Mouse (Mus musculus): ENCODE data around the gene Clic6. TPM values are rescaled to one million over a fixed set of nuclear protein-coding genes. Genes with fewer than 3 reads are reported as not detected.

Clic6 gene
- polyA plus RNA-seq (2021), result 0.05 TPM

- ChIA-PET POLR2A (no interaction called here), CTCF (no interaction called here)
- no peak for ATAC-seq
- DNase-seq (ENCODE audit: low read depth, low spot score), result no peak
- in situ Hi-C loops (cut with MboI; ENCODE audit: low pct_unique_long_range_greater_than_20kb), result no loop called here
- no peak for TF ChIP-seq CTCF (IDR thresholded peaks at IDR 0.05)
- peaks cover 23% of the 10 kb centered on the region for H3K27me3 ChIP-seq
Observed at GRCm38 (mm10) chr16:92485436-92485835, at the start of gene Clic6. Clic6 (plus strand) TSS chr16:92485736.

- in situ Hi-C loops (cut with MboI; ENCODE audit: low pct_unique_long_range_greater_than_20kb), result loop anchor here (5.0 kb wide), 2 partner anchors 42 to 92 kb away; no protein-coding TSS in a partner anchor
- ChIA-PET CTCF (interaction anchor here (2.3 kb wide), 1 partner anchor 13 kb away, joined by 10 read pairs; no protein-coding TSS in a partner anchor), POLR2A (interaction anchor here (1.8 kb wide), 1 partner anchor 40 kb away, joined by 7 read pairs; no protein-coding TSS in a partner anchor)
- no peaks in the 10 kb centered on the region for H3K27me3 ChIP-seq
- DNase-seq (ENCODE audit: low read depth, low spot score) (peak; percentile 86), ATAC-seq (peak; percentile 86)
- TF ChIP-seq CTCF (IDR thresholded peaks at IDR 0.05), result no peak
Observed at GRCm38 (mm10) chr16:92439775-92440174, 45.8 kb upstream of the Clic6 start.

GRCm38 (mm10) chr16:92440229-92440628 is 45.3 kb upstream of the Clic6 start:
- CTCF ChIA-PET, result interaction anchor here (2.3 kb wide), 1 partner anchor 13 kb away, joined by 10 read pairs; no protein-coding TSS in a partner anchor
- no peak for TF ChIP-seq CTCF (IDR thresholded peaks at IDR 0.05)
- in situ Hi-C loops (cut with MboI; ENCODE audit: low pct_unique_long_range_greater_than_20kb), result loop anchor here (5.0 kb wide), 2 partner anchors 43 to 93 kb away; no protein-coding TSS in a partner anchor
- POLR2A ChIA-PET, result interaction anchor here (1.8 kb wide), 1 partner anchor 41 kb away, joined by 7 read pairs; no protein-coding TSS in a partner anchor
- ATAC-seq (no peak), DNase-seq (ENCODE audit: low read depth, low spot score) (no peak)
- H3K27me3 ChIP-seq, result no peaks in the 10 kb centered on the region

DNA sequence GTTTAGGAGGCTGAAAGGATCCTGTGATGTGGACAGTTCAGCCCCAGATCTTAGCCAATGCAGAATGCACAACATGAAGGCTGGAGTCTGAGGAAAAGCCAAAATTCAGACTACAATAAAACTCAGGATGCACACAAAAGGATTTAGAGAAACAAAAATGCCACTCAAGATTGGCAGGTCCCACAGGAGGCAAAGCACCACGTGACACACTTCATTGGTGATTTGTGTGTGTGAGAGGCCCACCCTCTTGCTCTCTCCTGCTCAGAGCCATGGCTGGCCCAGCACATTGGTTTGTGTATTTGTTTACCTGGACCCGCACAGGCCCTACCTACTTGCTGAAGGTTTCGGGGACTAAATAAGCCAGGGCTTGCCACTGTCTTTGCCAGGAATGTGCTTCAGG is 44.3 kb upstream of the Clic6 start:
- POLR2A ChIA-PET, result interaction anchor here (1.8 kb wide), 1 partner anchor 42 kb away, joined by 7 read pairs; no protein-coding TSS in a partner anchor
- no peak for ATAC-seq

GRCm38 (mm10) chr16:92442150-92442549 is 43.4 kb upstream of the Clic6 start:
- no peak for DNase-seq (ENCODE audit: low read depth, low spot score)
- no peak for TF ChIP-seq CTCF (IDR thresholded peaks at IDR 0.05)
- H3K27me3 ChIP-seq, result no peaks in the 10 kb centered on the region
- ATAC-seq, result no peak
- ChIA-PET POLR2A (no interaction called here), CTCF (interaction anchor here (0.9 to 2.2 kb wide), 2 partner anchors 40 to 44 kb away, joined by 3 to 6 read pairs; no protein-coding TSS in a partner anchor)
- in situ Hi-C loops (cut with MboI; ENCODE audit: low pct_unique_long_range_greater_than_20kb), result loop anchor here (5.0 kb wide), 2 partner anchors 45 to 95 kb away; no protein-coding TSS in a partner anchor

More for the DNA sequence above, 44.3 kb upstream of the Clic6 start:
- TF ChIP-seq CTCF (IDR thresholded peaks at IDR 0.05), result no peak
- DNase-seq (ENCODE audit: low read depth, low spot score), result no peak
- no peaks in the 10 kb centered on the region for H3K27me3 ChIP-seq
- CTCF ChIA-PET, result no interaction called here
- in situ Hi-C loops (cut with MboI; ENCODE audit: low pct_unique_long_range_greater_than_20kb), result loop anchor here (5.0 kb wide), 2 partner anchors 44 to 94 kb away; no protein-coding TSS in a partner anchor

- ChIA-PET CTCF (interaction anchor here (0.8 to 2.2 kb wide), 7 partner anchors 15 to 383 kb away, joined by 3 to 8 read pairs (median 4); no protein-coding TSS in a partner anchor), POLR2A (no interaction called here)
- in situ Hi-C loops (cut with MboI; ENCODE audit: low pct_unique_long_range_greater_than_20kb), result loop anchor here (5.0 kb wide), 2 partner anchors 46 to 96 kb away; no protein-coding TSS in a partner anchor
- DNase-seq (ENCODE audit: low read depth, low spot score) (no peak), ATAC-seq (no peak)
- no peaks in the 10 kb centered on the region for H3K27me3 ChIP-seq
- TF ChIP-seq CTCF (IDR thresholded peaks at IDR 0.05), result no peak
Observed at GRCm38 (mm10) chr16:92442946-92443345, 42.6 kb upstream of the Clic6 start.

GRCm38 (mm10) chr16:92443644-92444113 is 41.9 kb upstream of the Clic6 start:
- ATAC-seq (peak; percentile 40), DNase-seq (ENCODE audit: low read depth, low spot score) (peak; percentile 51)
- H3K27me3 ChIP-seq, result no peaks in the 10 kb centered on the region
- TF ChIP-seq CTCF (IDR thresholded peaks at IDR 0.05), result no peak
- POLR2A ChIA-PET, result no interaction called here
- in situ Hi-C loops (cut with MboI; ENCODE audit: low pct_unique_long_range_greater_than_20kb), result loop anchor here (5.0 kb wide), 2 partner anchors 46 to 96 kb away; no protein-coding TSS in a partner anchor
- CTCF ChIA-PET, result interaction anchor here (0.8 to 2.2 kb wide), 5 partner anchors 14 to 46 kb away, joined by 3 to 8 read pairs (median 5); no protein-coding TSS in a partner anchor

DNA sequence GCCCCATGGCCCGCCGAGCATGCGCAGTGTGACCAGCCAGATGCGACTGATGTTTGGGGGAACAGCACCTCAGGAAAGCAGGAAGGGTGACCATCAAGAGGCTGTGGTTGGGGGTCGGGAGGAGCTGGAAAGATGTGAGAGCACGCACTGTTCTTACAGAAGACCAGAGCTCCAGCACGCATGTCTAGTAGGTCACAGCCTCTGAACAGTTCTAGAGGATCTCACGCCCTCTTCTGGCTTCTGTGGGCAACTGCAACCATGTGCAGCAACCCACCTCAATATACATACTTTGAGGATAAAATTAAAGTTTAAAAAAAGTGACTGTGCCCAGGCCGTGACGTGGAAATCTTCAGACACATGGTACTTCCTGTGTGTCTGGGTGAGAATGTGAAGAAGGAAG is 40.2 kb upstream of the Clic6 start:
- DNase-seq (ENCODE audit: low read depth, low spot score) (no peak), ATAC-seq (no peak)
- ChIA-PET CTCF (interaction anchor here (0.9 to 3.4 kb wide), 7 partner anchors 9 to 146 kb away, joined by 3 to 13 read pairs (median 4); no protein-coding TSS in a partner anchor), POLR2A (interaction anchor here (1.0 to 1.3 kb wide), 2 partner anchors 45 to 48 kb away, joined by 3 to 4 read pairs; no protein-coding TSS in a partner anchor)
- in situ Hi-C loops (cut with MboI; ENCODE audit: low pct_unique_long_range_greater_than_20kb), result no loop called here
- H3K27me3 ChIP-seq, result no peaks in the 10 kb centered on the region
- TF ChIP-seq CTCF (IDR thresholded peaks at IDR 0.05), result no peak

DNA sequence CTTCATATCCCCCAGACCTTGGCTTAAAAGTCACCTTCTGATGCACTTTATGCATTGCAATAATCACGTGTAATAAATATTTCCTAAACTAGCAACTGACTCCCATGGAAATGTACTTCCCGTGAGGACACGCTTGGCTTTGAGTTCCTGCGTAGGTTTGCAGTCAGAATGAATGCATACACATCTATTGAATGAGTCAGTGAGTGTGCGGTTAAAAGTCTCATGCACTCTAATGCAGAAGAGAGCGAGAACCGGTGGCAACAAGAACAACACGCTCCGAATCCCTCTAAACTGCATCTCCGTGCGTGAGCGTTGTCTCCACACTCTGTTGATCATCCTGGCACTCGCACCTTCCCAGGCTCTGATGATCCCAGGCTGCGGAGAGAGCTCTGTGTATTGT is 36.5 kb upstream of the Clic6 start:
- in situ Hi-C loops (cut with MboI; ENCODE audit: low pct_unique_long_range_greater_than_20kb), result no loop called here
- POLR2A ChIA-PET, result no interaction called here
- no peak for DNase-seq (ENCODE audit: low read depth, low spot score)
- CTCF ChIA-PET, result interaction anchor here (1.3 kb wide), 1 partner anchor 51 kb away, joined by 3 read pairs; no protein-coding TSS in a partner anchor
- no peak for TF ChIP-seq CTCF (IDR thresholded peaks at IDR 0.05)
- no peaks in the 10 kb centered on the region for H3K27me3 ChIP-seq
- ATAC-seq, result no peak

- DNase-seq (ENCODE audit: low read depth, low spot score) (no peak), ATAC-seq (no peak)
- H3K27me3 ChIP-seq, result no peaks in the 10 kb centered on the region
- TF ChIP-seq CTCF (IDR thresholded peaks at IDR 0.05), result no peak
- ChIA-PET CTCF (no interaction called here), POLR2A (no interaction called here)
- in situ Hi-C loops (cut with MboI; ENCODE audit: low pct_unique_long_range_greater_than_20kb), result loop anchor here (25.0 kb wide), 2 partner anchors 513 to 713 kb away; partner anchors contain the start of genes Cryzl1 and Itsn1
Observed at GRCm38 (mm10) chr16:92450331-92450730, 35.2 kb upstream of the Clic6 start.

DNA sequence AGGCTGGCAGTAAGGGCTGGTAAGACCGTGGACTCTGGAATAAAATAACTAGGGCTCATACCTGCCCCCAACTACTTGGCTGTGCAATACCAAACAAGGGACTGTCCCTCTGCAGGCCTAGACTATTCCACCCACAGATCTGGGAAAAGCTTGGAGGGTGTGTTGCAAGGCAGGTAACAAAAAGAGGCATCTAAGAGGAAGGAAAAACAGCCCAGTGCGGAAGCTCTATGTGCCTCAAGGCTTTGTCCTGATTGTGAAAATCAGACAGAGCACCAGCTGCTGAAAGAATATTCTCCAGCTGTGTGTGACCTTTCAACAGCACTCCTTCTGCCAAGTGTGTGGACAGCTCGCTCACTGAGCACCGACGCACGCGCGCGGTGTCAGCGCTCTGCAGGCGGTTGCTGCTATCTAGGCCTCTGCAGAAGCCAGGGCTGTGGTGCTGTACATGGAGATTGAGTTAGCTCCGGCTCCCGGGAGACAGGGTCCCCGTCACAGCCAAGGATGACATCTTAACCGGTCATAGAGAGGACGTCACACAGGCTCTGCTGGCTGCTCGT is 33.9 kb upstream of the Clic6 start:
- H3K27me3 ChIP-seq, result no peaks in the 10 kb centered on the region
- in situ Hi-C loops (cut with MboI; ENCODE audit: low pct_unique_long_range_greater_than_20kb), result loop anchor here (25.0 kb wide), 2 partner anchors 514 to 714 kb away; partner anchors contain the start of genes Cryzl1 and Itsn1
- ChIA-PET POLR2A (no interaction called here), CTCF (no interaction called here)
- no peak for TF ChIP-seq CTCF (IDR thresholded peaks at IDR 0.05)
- DNase-seq (ENCODE audit: low read depth, low spot score), result no peak
- ATAC-seq, result no peak

Measured in Patski (cell line).